Mouse (Mus musculus) heart, postnatal 14 days (tissue): Measurements from ENCODE around the gene Mip. TPM values are rescaled to one million over a fixed set of nuclear protein-coding genes. Genes with fewer than 3 reads are reported as not detected.
"Not testable (repeated sequence)": the region's sequence is repeated elsewhere in the genome, so short reads cannot be mapped to it uniquely, and the experiment has no call there.

Experiments
- DNase-seq, 2 experiments: peaks; one replicate each; pipeline ENCODE4 v3.0.0; 2021 to 2022
- intact Hi-C: fragments of 180-260 bp; cut with DNase I; formaldehyde crosslinking; loops from one replicate; pipeline ENCODE4 v1.15.1; 2025
- total RNA-seq, 2 experiments: library from RNA; stranded (reverse); gene quantifications; 2 replicates each; pipeline ENCODE4 v1.2.3; 2021

Mip gene
- total RNA-seq, 2 experiments from 2014 or later: not detected

- no peak for DNase-seq
- intact Hi-C loops: no loop called here
These were observed 14.5 kb downstream of the Mip start for GRCm38 (mm10) chr10:128240131-128240530.

DNA sequence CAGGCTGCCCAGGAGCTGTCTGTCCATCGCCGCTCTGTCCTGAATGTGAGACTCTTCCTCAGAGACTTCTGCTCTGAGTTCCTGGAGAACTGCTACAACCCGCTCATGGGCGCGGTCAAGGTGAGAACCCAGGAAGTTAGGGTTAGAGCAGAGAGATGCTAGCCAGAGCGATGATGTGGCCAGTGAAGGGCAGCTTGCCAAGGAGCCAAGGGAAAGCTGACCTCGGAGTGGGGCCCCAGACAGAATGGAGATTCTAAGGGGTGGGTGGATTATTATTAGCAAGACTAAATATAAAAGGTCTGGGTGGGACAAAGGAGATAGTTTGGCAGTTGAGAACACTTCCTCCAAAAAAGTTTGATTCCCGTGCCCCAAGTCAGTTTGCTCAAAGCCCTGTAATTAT lies 17.6 kb downstream of the Mip start:
- intact Hi-C loops: no loop called here
- peak in 1 of 2 experiments; percentile 36 for DNase-seq

DNA sequence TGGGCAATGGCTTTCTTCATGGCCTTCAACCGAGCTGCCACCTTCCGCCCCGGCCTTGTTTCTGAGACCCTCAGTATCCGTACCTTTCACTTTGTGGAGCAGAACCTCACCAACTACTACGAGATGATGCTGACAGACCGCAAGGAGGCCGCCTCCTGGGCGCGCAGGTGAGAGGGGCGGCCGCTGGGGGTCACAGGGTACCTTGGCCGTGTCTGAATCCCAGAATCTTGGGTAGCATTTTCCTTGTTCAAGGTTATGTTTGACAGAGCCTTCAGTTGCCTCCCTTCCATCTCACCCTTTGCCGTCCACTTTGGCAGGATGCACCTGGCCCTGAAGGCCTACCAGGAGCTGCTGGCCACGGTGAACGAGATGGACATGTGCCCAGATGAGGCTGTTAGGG lies 18.5 kb downstream of the Mip start:
- no peak for DNase-seq
- intact Hi-C loops: no loop called here

- intact Hi-C loops: no loop called here
- DNase-seq: peak; percentile 58 to 69
These were observed 21.5 kb downstream of the Mip start for GRCm38 (mm10) chr10:128247020-128247732.

DNA sequence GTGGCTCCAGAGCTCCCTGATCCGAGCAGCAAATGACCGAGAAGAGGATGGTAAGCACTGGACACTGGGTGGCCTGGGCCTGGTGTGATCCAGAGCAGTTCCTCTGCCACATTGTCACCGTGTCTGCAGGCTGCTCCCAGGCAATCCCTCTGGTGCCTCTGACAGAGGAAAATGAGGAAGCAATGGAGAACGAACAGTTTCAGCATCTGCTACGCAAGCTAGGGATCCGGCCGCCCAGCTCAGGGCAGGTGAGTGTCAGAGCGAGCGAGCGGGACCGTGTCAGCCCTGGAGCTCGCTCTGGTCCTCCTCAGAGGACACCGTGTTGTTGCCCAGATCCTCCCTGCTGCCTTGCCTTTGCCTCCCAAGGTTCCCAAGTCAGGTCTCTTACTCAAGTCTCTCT lies 24.9 kb downstream of the Mip start:
- intact Hi-C loops: no loop called here

DNA sequence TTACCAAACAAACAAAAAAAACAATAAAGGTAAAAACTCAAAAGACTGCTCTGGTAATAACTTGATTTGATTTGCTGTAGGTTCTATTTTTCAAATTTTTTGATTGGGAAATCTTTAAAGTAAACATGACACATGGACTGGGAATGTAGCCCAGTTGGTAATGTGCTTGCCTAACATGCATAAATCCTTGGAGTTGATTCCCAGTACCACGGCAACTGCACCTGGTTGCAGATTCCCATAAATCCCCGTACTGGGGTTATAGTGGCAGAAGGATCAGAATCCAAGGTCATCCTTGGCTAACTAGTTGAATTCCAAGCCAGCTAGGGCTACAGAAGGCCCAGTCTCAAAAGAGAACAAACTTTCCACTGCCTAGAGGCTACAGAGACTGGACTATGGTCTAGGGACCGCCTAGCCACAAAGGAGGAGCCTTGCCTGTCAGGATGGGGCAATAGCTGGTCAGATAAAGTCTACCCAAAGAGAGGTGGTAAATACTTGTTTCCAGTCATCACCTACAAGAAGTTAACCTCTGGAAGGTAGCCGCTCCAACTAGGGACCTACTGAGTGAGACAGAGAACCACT lies 28.1 kb downstream of the Mip start, which contains the start of gene Apon:
TSS of gene Apon (plus strand) at position 420 of the 579 bp plus-strand sequence.
- intact Hi-C loops: no loop called here
- DNase-seq: no peak

More for the DNA sequence above, 24.9 kb downstream of the Mip start:
- DNase-seq: no peak

DNA sequence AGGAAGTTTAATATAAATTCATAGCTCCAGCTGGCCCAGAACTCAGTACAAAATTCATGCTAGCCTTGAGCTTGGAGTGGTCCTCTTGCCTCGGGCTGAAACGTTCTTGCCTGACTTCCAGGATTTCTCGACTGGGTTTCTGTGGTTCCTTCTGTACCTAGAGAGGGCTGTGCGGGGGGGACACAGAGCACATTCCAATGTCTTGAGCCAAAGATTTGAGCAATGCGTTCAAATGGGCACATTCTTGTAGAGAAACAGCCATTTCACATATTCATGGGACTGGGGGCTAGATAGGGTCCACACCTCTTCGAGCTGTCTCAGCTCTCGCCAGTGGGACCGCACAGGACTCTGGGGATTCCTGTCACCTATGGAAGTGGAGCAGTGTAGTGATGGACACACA lies 30.3 kb downstream of the Mip start:
- intact Hi-C loops: no loop called here
- DNase-seq: no peak

DNA sequence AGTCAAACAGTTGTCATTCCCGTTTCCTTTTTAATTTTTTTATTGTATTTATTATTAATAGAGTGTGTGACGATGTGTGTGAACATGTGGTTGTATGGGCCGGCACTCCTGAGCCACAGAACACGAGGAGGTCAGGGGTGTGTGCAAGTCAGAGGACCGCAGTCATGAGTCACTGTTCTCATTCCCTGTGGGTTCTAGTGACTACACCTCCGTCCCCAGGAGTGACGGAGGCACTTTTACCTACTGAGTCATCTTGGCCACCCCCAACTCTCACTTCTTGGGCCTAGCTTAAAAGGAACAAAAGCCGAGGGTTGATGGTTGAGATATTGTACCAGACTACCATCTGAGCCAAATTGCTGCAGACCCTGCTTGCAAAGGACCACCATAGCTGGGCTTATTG lies 30.7 kb downstream of the Mip start:
- DNase-seq: no peak
- intact Hi-C loops: no loop called here

DNA sequence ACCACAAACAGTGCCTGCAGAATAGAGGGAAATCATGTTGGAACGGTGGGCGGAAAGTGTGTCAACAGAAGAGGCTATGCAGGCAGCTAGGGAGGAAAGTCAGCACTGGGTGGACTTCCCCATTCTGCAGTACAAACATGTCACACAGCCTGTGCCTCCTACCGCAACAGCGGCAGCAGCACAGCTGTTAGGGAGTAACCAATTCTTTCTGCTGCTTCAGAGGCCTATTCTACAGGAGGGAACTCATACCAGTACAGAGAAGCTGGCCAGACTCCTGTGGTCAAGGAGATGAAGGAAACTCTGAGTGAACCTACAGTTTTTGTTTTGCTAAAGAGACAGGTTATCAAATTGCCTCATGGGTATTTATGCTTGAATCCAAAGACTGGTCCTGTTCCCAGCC lies 33.3 kb downstream of the Mip start:
- no peak for DNase-seq
- intact Hi-C loops: no loop called here

DNA sequence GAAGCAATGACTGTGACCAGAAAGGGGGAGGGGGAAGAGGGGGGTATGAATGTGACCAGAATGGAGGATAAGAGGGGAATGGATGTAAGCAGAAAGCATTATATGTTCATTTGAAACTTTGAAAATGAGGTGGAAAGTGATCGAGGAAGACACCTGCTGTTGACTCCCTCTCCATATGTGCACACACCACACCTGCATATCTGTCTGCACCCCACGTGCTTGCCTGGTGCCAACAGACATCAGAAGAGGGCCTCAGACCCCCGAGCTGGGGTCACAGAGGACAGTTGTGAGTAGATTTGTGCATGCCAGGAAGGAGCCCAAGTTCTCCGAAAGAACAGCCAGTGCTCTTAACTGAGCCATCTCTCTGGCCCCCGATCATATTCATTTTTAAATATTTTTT lies 34.3 kb downstream of the Mip start:
- intact Hi-C loops: no loop called here
- DNase-seq: no peak

- intact Hi-C loops, DNase-seq: not testable (repeated sequence)
These were observed 34.7 kb downstream of the Mip start for GRCm38 (mm10) chr10:128260376-128260775.

- peak; percentile 34 to 38 for DNase-seq
- intact Hi-C loops: no loop called here
These were observed 36.7 kb downstream of the Mip start for GRCm38 (mm10) chr10:128262300-128262699.

GRCm38 (mm10) chr10:128263393-128264310 lies 38.0 kb downstream of the Mip start:
- intact Hi-C loops: no loop called here
- no peak for DNase-seq

GRCm38 (mm10) chr10:128268371-128268770 lies 42.7 kb downstream of the Mip start, which contains the start of gene Apof:
Apof (plus strand) TSS chr10:128268671.
- intact Hi-C loops: no loop called here
- no peak for DNase-seq

DNA sequence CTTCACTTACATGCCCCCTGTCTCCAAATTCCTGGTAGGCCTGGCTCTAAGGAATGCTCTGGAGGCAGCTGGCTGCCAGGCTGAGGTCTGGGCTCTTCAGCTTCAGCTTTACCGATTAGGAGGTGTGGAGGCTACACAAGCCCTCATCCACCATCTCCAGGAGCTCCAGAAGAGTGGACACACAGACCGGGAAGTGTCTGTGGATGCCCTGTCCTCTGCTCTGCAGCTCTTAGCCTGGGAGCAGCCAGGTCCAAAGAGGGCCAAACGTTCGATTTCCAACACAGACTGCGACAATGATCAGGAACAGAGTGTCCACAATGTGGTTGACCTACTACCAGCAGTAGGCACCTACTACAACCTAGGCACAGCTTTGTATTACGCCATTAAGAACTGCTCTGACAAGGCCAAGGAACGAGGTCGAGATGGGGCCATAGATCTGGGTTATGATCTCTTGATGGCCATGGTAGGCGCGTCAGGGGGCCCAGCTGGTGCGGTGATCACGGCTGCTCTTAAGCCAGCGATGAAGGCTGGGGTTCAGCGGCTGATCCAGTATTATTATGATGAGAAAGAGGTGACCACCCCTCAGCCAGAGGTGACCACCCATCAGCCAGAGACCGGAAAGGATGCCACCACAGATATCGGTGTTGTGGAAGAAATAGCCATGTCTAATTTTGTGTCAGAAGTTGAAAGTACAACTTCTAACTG lies 43.7 kb downstream of the Mip start:
- intact Hi-C loops: no loop called here
- DNase-seq: no peak

DNA sequence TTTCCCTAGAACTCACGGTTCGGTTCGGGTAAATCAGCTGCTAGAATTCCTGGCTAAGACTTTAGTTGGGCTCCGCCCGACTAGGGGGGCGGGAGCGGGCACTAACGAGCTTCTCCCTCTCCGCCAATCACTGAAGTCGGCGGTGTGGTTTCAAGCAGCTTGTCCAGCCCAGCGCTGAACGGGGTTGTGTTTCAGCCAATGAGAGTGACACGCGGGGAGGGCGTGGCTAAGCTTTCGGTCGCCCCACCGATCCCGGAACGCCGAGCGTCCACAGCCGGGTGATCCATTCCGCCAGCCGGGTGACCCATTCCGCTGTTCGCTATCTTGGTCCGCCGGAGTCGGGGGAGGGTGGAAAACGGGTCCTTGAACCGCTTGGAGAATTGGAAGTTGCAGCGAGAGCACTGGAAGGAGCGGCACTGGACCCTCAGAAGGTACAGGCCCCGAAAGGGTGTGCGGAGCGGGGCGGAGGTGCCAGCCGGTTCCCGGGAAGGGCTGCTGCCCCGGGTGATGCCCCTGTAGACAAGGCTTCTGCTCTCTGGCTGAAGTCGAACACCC lies 44.7 kb downstream of the Mip start, which contains the start of gene Stat2:
TSS of gene Stat2 (plus strand) at position 273 of the 555 bp plus-strand sequence.
- peak; percentile 96 for DNase-seq
- intact Hi-C loops: no loop called here

- intact Hi-C loops: no loop called here
- no peak for DNase-seq
These were observed 45.2 kb downstream of the Mip start for GRCm38 (mm10) chr10:128270866-128271265.

- intact Hi-C loops: no loop called here
- DNase-seq: no peak
These were observed 46.2 kb downstream of the Mip start for GRCm38 (mm10) chr10:128271883-128272282.

GRCm38 (mm10) chr10:128272819-128273439 lies 47.3 kb downstream of the Mip start:
- DNase-seq, intact Hi-C loops: not testable (repeated sequence)

- intact Hi-C loops: not testable (repeated sequence)
These were observed 49.7 kb downstream of the Mip start for GRCm38 (mm10) chr10:128275374-128275773.

More at GRCm38 (mm10) chr10:128275374-128275773, 49.7 kb downstream of the Mip start:
- not testable (repeated sequence) for DNase-seq
